Mouse (Mus musculus): ENCODE data around the gene Cd300ld3. TPM values are rescaled to one million over a fixed set of nuclear protein-coding genes. Genes with fewer than 3 reads are reported as not detected.
A peak's percentile ranks its signal among the peaks of the same experiment; 100 is the strongest.

Gene Cd300ld3
- polyA plus RNA-seq, 1 experiment = not detected

DNA sequence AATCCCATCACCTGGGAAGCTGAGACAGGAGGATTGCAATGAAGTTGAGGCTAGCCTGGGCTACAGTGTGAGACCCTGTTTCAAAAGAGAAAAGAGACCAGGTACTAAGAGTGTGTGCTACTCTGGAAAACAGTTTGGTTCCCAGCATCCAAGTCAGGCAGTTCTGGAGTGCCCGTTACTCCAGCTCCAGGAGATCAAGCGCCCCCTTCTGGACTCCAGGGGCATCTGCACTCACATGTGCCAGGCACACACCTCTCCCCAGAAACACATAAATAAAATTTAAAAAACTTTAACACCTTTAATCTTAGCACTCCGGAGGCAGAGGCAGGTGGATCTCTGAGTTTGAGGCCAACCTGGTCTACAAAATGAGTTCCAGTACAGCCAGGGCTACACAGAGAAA lies 33.2 kb upstream of the Cd300ld3 start:
- H3K27ac ChIP-seq (ENCODE audit: insufficient read depth, low read depth, low read length) = no peak overlapping the region
- TF ChIP-seq CTCF (IDR thresholded peaks at IDR 0.05; ENCODE audit: insufficient read depth, low read depth, low read length) = no peak
- TF ChIP-seq POLR2A (IDR thresholded peaks at IDR 0.05; ENCODE audit: insufficient read depth, low read depth, low read length) = no peak
- 71% methylated on average over 3 of the region's 3 CpGs for WGBS
- H3K4me3 ChIP-seq (ENCODE audit: insufficient read depth, low read depth, low read length) = no peak overlapping the region
- no peaks in the 10 kb centered on the region for H3K4me1 ChIP-seq (ENCODE audit: control insufficient read depth, insufficient read depth, low read length)

DNA sequence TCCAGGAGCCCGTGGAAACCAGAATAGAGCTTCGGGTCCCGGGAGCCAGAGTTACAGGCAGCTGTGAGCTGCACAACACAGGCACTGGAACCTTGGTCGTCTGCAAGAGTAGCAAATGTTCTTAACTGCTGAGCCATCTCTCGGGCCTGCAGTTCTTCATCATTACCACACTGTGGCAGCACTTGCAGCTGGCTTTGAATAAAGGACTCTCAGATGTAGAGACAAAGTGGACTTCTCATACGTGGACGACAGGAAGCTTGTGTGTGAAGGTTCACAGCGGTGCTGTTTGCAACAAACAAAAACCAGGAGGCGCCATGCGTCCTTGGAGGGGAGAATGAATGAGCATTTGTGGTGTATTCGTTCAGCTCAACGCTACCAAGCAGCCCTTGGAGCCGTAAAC lies 32.7 kb upstream of the Cd300ld3 start:
- 25% methylated on average over 13 of the region's 13 CpGs for WGBS
- no peak overlapping the region for H3K4me3 ChIP-seq (ENCODE audit: insufficient read depth, low read depth, low read length)
- TF ChIP-seq CTCF (IDR thresholded peaks at IDR 0.05; ENCODE audit: insufficient read depth, low read depth, low read length) (peak; percentile 7; the same call in 1 of the 2 replicates), POLR2A (IDR thresholded peaks at IDR 0.05; ENCODE audit: insufficient read depth, low read depth, low read length) (no peak)
- H3K4me1 ChIP-seq (ENCODE audit: control insufficient read depth, insufficient read depth, low read length) = no peaks in the 10 kb centered on the region
- no peak overlapping the region for H3K27ac ChIP-seq (ENCODE audit: insufficient read depth, low read depth, low read length)

DNA sequence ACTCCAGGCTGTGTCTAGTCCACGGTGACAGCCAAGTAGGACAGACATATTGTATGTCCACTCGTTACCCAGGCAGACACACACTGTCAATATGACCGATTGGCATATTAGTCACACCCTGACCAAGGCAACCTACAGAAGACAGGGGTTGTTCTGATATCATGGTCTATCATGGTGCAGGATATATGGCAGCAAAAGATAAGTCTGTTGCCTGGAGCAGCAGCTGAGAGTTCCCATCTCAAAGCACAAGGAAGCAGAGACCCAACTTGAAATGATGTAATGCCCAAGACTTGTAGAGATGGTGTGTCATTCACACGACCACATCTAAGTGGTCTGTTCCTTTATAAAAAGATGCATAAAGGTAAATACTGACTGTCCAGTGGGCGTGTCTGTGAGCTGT lies 30.5 kb upstream of the Cd300ld3 start:
- Histone ChIP-seq H3K4me1 (ENCODE audit: control insufficient read depth, insufficient read depth, low read length) (no peaks in the 10 kb centered on the region), H3K27ac (ENCODE audit: insufficient read depth, low read depth, low read length) (no peak overlapping the region), H3K4me3 (ENCODE audit: insufficient read depth, low read depth, low read length) (no peak overlapping the region)
- no peak for TF ChIP-seq POLR2A (IDR thresholded peaks at IDR 0.05; ENCODE audit: insufficient read depth, low read depth, low read length)
- no peak for TF ChIP-seq CTCF (IDR thresholded peaks at IDR 0.05; ENCODE audit: insufficient read depth, low read depth, low read length)
- 85% methylated on average over 5 of the region's 5 CpGs for WGBS

DNA sequence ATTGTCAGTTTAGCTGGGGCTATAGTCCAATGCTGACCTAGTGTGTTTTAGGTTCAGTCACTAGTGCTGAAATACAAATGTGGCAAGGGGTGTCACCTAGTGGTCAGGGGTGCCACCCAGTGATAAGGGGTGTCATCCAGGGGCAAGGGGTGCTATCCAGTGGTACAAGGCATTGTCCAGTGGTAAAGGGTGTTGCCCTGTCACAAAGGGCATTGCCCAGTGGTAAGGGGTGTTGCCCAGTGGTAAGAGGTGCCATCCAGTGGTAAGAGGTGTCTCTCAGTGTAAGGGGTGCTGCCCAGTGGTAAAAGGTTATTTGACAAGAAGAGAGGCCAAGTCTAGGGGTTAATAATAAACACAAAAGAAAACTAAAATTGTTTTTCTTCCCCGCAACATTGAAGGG lies 29.2 kb upstream of the Cd300ld3 start:
- no peak overlapping the region for H3K27ac ChIP-seq (ENCODE audit: insufficient read depth, low read depth, low read length)
- WGBS = 97% methylated on average over 1 of the region's 1 CpGs
- TF ChIP-seq CTCF (IDR thresholded peaks at IDR 0.05; ENCODE audit: insufficient read depth, low read depth, low read length) (no peak), POLR2A (IDR thresholded peaks at IDR 0.05; ENCODE audit: insufficient read depth, low read depth, low read length) (no peak)

DNA sequence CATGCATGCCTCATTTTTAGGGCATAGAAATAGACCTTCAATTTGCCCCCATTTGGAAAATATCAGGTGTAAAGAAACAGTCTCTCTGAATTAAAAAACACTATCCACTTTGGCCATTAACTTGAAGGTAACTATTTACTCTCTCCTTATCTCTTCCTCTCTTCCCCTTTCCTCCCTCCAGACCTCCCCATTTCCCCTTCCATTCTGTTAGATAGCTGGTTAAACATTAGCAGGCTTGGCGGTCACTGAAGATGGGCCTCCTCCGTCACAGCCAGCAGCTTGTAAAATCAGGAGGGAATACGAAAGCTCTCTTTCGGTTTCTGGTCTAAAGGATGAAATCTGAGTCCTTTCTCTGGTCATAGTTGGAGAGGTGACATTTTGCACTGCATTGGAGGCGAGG lies 27.6 kb upstream of the Cd300ld3 start:
- Histone ChIP-seq H3K27ac (ENCODE audit: insufficient read depth, low read depth, low read length) (no peak overlapping the region), H3K4me3 (ENCODE audit: insufficient read depth, low read depth, low read length) (no peak overlapping the region), H3K4me1 (ENCODE audit: control insufficient read depth, insufficient read depth, low read length) (peaks cover 10% of the 10 kb centered on the region; the same call in 1 of the 2 replicates)
- TF ChIP-seq POLR2A (IDR thresholded peaks at IDR 0.05; ENCODE audit: insufficient read depth, low read depth, low read length) (no peak), CTCF (IDR thresholded peaks at IDR 0.05; ENCODE audit: insufficient read depth, low read depth, low read length) (no peak)
- WGBS = 90% methylated on average over 5 of the region's 5 CpGs

More for the DNA sequence above, 29.2 kb upstream of the Cd300ld3 start:
- no peak overlapping the region for H3K4me3 ChIP-seq (ENCODE audit: insufficient read depth, low read depth, low read length)
- peaks cover 8% of the 10 kb centered on the region; the same call in 1 of the 2 replicates for H3K4me1 ChIP-seq (ENCODE audit: control insufficient read depth, insufficient read depth, low read length)

DNA sequence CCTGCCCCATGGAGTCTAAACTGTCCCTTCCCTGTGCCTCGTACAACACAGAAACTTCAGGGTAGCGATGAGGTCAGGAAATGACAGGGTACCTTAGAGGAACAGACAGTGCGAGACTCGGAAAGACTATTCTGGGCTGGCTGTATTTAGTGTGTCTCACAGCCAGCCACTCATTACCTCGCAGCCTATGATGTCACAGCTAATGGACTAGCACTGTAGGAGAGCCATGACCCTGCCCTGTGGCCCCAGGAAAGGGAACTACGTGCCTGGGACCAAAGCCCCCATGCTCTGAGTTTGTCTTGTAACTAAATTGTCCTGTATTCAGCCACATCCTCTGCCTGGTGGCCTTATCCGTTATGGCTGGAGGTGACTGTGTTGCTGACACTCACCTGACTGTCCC lies 27.2 kb upstream of the Cd300ld3 start:
- H3K27ac ChIP-seq (ENCODE audit: insufficient read depth, low read depth, low read length) = no peak overlapping the region
- H3K4me1 ChIP-seq (ENCODE audit: control insufficient read depth, insufficient read depth, low read length) = peaks cover 10% of the 10 kb centered on the region; the same call in 1 of the 2 replicates
- WGBS = 77% methylated on average over 7 of the region's 7 CpGs
- TF ChIP-seq CTCF (IDR thresholded peaks at IDR 0.05; ENCODE audit: insufficient read depth, low read depth, low read length) (no peak), POLR2A (IDR thresholded peaks at IDR 0.05; ENCODE audit: insufficient read depth, low read depth, low read length) (no peak)
- H3K4me3 ChIP-seq (ENCODE audit: insufficient read depth, low read depth, low read length) = no peak overlapping the region

DNA sequence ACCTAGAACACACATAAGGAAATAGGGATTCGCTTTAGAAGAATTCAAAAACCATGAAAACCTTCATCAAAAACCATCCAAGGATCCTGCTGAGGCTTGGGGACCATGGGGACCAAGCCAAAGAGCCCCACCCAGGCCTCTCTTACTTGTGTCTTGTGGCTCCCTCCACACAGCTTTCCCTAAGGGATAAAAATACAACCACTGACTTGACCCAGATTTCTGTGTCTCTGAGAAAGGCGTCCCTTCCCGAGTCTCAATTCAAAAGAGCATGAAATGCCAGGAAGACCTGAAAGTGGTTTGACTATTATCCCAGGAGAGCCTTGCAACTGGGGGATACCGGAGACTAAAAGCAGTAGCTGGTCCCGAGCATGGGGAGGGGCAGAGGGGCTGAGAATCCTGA lies 24.8 kb upstream of the Cd300ld3 start:
- WGBS = 58% methylated on average over 5 of the region's 5 CpGs
- Histone ChIP-seq H3K4me3 (ENCODE audit: insufficient read depth, low read depth, low read length) (no peak overlapping the region), H3K27ac (ENCODE audit: insufficient read depth, low read depth, low read length) (no peak overlapping the region), H3K4me1 (ENCODE audit: control insufficient read depth, insufficient read depth, low read length) (peaks cover 10% of the 10 kb centered on the region; the same call in 1 of the 2 replicates)
- TF ChIP-seq CTCF (IDR thresholded peaks at IDR 0.05; ENCODE audit: insufficient read depth, low read depth, low read length) (no peak), POLR2A (IDR thresholded peaks at IDR 0.05; ENCODE audit: insufficient read depth, low read depth, low read length) (no peak)

DNA sequence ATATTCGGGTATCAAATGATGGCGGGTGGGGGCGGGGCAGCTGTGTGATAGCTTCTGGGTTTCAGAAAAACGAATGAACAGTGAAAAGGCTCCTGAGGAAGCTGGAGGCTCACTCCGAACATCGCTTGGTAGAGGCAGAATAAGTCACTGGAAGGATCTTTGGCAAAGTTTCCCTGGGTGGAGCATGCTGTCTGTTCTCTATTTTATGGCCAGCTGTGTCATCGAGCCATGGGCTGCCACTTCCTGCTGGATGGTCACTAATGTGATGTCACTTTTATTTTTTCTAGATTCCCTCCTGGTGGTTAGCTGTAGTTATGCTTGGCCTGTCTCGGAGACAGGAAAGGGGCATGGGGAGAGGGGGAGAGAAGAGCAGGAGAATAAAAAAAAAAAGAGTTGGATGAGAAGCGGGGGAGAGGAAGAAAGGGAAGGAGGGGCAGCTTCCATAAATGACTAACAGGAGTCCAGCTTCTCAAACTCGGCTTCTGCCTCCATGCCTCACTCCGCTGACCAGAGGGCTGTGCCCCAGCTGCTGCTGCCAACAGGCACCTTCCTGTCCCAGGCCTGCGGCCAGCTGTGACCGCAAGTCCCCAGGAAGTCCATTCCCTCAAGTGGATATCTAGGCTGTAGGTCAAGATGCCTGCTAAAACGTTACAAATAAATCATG lies 23.6 kb upstream of the Cd300ld3 start:
- no peak overlapping the region for H3K27ac ChIP-seq (ENCODE audit: insufficient read depth, low read depth, low read length)
- WGBS = 30% methylated on average over 14 of the region's 14 CpGs
- TF ChIP-seq CTCF (IDR thresholded peaks at IDR 0.05; ENCODE audit: insufficient read depth, low read depth, low read length) (no peak), POLR2A (IDR thresholded peaks at IDR 0.05; ENCODE audit: insufficient read depth, low read depth, low read length) (no peak)
- H3K4me3 ChIP-seq (ENCODE audit: insufficient read depth, low read depth, low read length) = no peak overlapping the region
- peaks cover 10% of the 10 kb centered on the region; the same call in 1 of the 2 replicates for H3K4me1 ChIP-seq (ENCODE audit: control insufficient read depth, insufficient read depth, low read length)

DNA sequence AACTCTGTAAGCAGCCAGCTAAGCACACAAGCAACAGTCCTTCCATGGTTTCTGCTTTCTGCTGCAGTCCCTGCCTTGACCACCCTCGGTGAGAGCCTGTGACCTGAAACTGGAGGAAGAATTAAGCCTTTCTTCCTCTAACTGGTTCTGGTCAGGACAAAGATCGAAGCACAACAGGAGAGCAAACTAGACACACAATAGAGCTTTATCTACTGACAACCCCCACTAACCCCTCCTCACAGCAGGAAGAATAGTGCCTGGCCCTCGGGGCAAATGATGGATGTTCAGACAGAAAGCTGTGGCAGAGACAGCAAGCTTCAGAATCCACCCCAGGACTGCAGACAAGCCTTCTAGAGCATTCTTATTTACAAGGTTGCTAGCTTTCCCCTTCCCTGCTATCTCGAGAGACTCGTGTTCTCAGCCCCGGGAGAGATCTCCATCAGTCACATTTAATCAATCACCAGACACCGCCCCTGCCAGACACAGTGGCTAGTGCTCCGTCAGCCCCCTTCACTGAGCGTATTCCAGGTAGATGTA lies 22.9 kb upstream of the Cd300ld3 start:
- no peak overlapping the region for H3K27ac ChIP-seq (ENCODE audit: insufficient read depth, low read depth, low read length)
- TF ChIP-seq CTCF (IDR thresholded peaks at IDR 0.05; ENCODE audit: insufficient read depth, low read depth, low read length) (no peak), POLR2A (IDR thresholded peaks at IDR 0.05; ENCODE audit: insufficient read depth, low read depth, low read length) (no peak)
- 32% methylated on average over 9 of the region's 9 CpGs for WGBS
- no peak overlapping the region for H3K4me3 ChIP-seq (ENCODE audit: insufficient read depth, low read depth, low read length)
- peaks cover 10% of the 10 kb centered on the region; the same call in 1 of the 2 replicates for H3K4me1 ChIP-seq (ENCODE audit: control insufficient read depth, insufficient read depth, low read length)
